8 mouse cellular contexts compared by ENCODE assay signal in the genomic region with DNA sequence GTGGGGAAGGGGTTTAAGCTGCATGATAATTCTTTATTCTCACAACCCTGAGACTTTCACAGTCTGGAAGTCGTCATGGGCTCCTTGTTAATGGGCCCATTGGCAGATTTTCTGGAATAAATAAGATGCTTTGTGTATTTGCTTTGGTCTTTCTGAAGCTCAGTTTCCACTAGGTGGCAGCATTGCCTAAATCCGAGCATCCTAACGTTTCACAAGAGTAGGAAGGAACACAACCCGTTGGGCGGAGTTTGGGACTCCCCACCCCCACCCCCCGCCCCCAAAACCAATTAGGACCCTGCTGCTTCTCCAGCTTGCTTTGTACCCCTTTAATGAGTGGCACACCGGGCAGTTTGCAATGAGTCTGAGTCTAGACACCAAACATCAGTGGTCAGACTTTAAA.
DNase-seq lines count a peak whose midpoint lies in the region; ATAC-seq and TF ChIP-seq lines count a peak whose summit lies in the region.

No protein-coding gene starts in this region.

- peak; percentile 93 for ATAC-seq in forebrain, embryonic 13.5 days
- peak; percentile 58 for ATAC-seq in heart, postnatal 0 days (ENCODE audit: insufficient read depth, low read depth)
- ATAC-seq in liver, embryonic 14.5 days (ENCODE audit: insufficient read depth): no peak
- ATAC-seq in neural tube, embryonic 13.5 days (ENCODE audit: low read depth): peak; percentile 88

- H3K9ac ChIP-seq in forebrain, embryonic 13.5 days: no peak overlapping the region
- H3K9ac ChIP-seq in heart, postnatal 0 days (replicated peaks; ENCODE audit: low read depth, low read length): no peak overlapping the region
- H3K9ac ChIP-seq in liver, embryonic 14.5 days (replicated peaks): no peak overlapping the region
- H3K9ac ChIP-seq in neural tube, embryonic 13.5 days: no peak overlapping the region

- H3K4me3 ChIP-seq in E14TG2a.4 (replicated peaks; ENCODE audit: low read length): no peak overlapping the region
- no peak overlapping the region for H3K4me3 ChIP-seq in forebrain, embryonic 13.5 days
- 0 out of 2 replicates have a peak overlapping the region, but pooled peaks have one; percentile 16 for H3K4me3 ChIP-seq in heart, postnatal 0 days (ENCODE audit: low read depth, low read length)
- H3K4me3 ChIP-seq in liver, embryonic 14.5 days (ENCODE audit: insufficient read depth in 1 of 2, low read depth in 2 of 2, low read length in 2 of 2): no peak overlapping the region
- H3K4me3 ChIP-seq in neural tube, embryonic 13.5 days: no peak overlapping the region

- no peaks in the 10 kb centered on the region for H3K36me3 ChIP-seq in E14TG2a.4 (ENCODE audit: insufficient read depth, low read length)
- no peaks in the 10 kb centered on the region for H3K36me3 ChIP-seq in forebrain, embryonic 13.5 days (ENCODE audit: poor library complexity, severe bottlenecking)
- H3K36me3 ChIP-seq in heart, postnatal 0 days (replicated peaks; ENCODE audit: control insufficient read depth, insufficient read depth, low read length): no peaks in the 10 kb centered on the region
- H3K36me3 ChIP-seq in liver, embryonic 14.5 days (replicated peaks; ENCODE audit: control insufficient read depth, insufficient read depth, low read depth): no peaks in the 10 kb centered on the region
- H3K36me3 ChIP-seq in neural tube, embryonic 13.5 days: no peaks in the 10 kb centered on the region

- H3K4me2 ChIP-seq in forebrain, embryonic 13.5 days: peak overlapping the region; percentile 38
- H3K4me2 ChIP-seq in heart, postnatal 0 days (ENCODE audit: low read depth, low read length): peak overlapping the region; percentile 45
- H3K4me2 ChIP-seq in liver, embryonic 14.5 days (ENCODE audit: low read depth): no peak overlapping the region
- peak overlapping the region; percentile 42 for H3K4me2 ChIP-seq in neural tube, embryonic 13.5 days

- no peak for TF ChIP-seq EP300 in heart, postnatal 0 days (IDR thresholded peaks at IDR 0.05; ENCODE audit: low read depth)
- no peak for TF ChIP-seq EP300 in liver, embryonic 14.5 days (IDR thresholded peaks at IDR 0.05; ENCODE audit: low read depth)

- TF ChIP-seq CTCF in E14TG2a.4 (conservative IDR thresholded peaks at IDR 0.05; ENCODE audit: low read length): peak; percentile 49
- peak; percentile 83 for TF ChIP-seq CTCF in heart, postnatal 0 days (IDR thresholded peaks at IDR 0.05; ENCODE audit: low read depth)
- TF ChIP-seq CTCF in liver, embryonic 14.5 days (IDR thresholded peaks at IDR 0.05; ENCODE audit: low read depth): peak; percentile 64

- WGBS in forebrain, embryonic 13.5 days: 1% methylated on average over 7 of the region's 7 CpGs
- under 1% methylated on average over 7 of the region's 7 CpGs for WGBS in heart, postnatal 0 days
- 1% methylated on average over 7 of the region's 7 CpGs for WGBS in liver, embryonic 14.5 days (ENCODE audit: insufficient replicate concordance)
- WGBS in neural tube, embryonic 13.5 days: 0% methylated on average over 7 of the region's 7 CpGs

- H3K4me1 ChIP-seq in E14TG2a.4 (replicated peaks; ENCODE audit: low read depth, low read length): no peaks in the 10 kb centered on the region
- peaks cover 8% of the 10 kb centered on the region for H3K4me1 ChIP-seq in forebrain, embryonic 13.5 days
- H3K4me1 ChIP-seq in heart, postnatal 0 days (ENCODE audit: control insufficient read depth, insufficient read depth): no peaks in the 10 kb centered on the region
- H3K4me1 ChIP-seq in liver, embryonic 14.5 days (replicated peaks; ENCODE audit: control insufficient read depth in 2 of 2, insufficient read depth in 2 of 2, low read length in 1 of 2): no peaks in the 10 kb centered on the region
- H3K4me1 ChIP-seq in neural tube, embryonic 13.5 days (replicated peaks): peaks cover 14% of the 10 kb centered on the region; the same call in 1 of the 2 replicates

- H3K27me3 ChIP-seq in E14TG2a.4 (ENCODE audit: insufficient read depth, low read length): peaks cover under 1% of the 10 kb centered on the region; the same call in 1 of the 2 replicates
- H3K27me3 ChIP-seq in forebrain, embryonic 13.5 days: no peaks in the 10 kb centered on the region
- no peaks in the 10 kb centered on the region for H3K27me3 ChIP-seq in heart, postnatal 0 days (ENCODE audit: control insufficient read depth, insufficient read depth, low read length)
- no peaks in the 10 kb centered on the region for H3K27me3 ChIP-seq in liver, embryonic 14.5 days (ENCODE audit: control insufficient read depth, insufficient read depth, low read length)
- no peaks in the 10 kb centered on the region for H3K27me3 ChIP-seq in neural tube, embryonic 13.5 days

- DNase-seq in c-Kit-positive CD71-positive TER-119-negative erythroid progenitor cells, embryonic 14.5 days (ENCODE audit: low read depth): peak; percentile 67
- DNase-seq in heart, postnatal 0 days (ENCODE audit: low spot score): peak; percentile 78
- DNase-seq in kidney, postnatal 25 days: peak; percentile 64 to 85
- DNase-seq in liver, embryonic 14.5 days (ENCODE audit: low read depth in 3 of 3, low spot score in 3 of 3): peak; percentile 33 to 50 (median 50)
- DNase-seq in testis, postnatal 10 days (ENCODE audit: low spot score): peak; percentile 84

- H3K27ac ChIP-seq in forebrain, embryonic 13.5 days: no peak overlapping the region
- no peak overlapping the region for H3K27ac ChIP-seq in heart, postnatal 0 days (ENCODE audit: low read depth)
- no peak overlapping the region for H3K27ac ChIP-seq in liver, embryonic 14.5 days
- H3K27ac ChIP-seq in neural tube, embryonic 13.5 days (replicated peaks): no peak overlapping the region

- no peaks in the 10 kb centered on the region for H3K9me3 ChIP-seq in E14TG2a.4 (ENCODE audit: low read length)
- H3K9me3 ChIP-seq in forebrain, embryonic 13.5 days (replicated peaks): no peaks in the 10 kb centered on the region
- no peaks in the 10 kb centered on the region for H3K9me3 ChIP-seq in heart, postnatal 0 days (replicated peaks; ENCODE audit: control insufficient read depth, low read length)
- no peaks in the 10 kb centered on the region for H3K9me3 ChIP-seq in liver, embryonic 14.5 days (ENCODE audit: control insufficient read depth, low read length)
- H3K9me3 ChIP-seq in neural tube, embryonic 13.5 days: no peaks in the 10 kb centered on the region
